Mouse (Mus musculus) regulatory T cell (primary cell): ENCODE results near the gene Enpep.

Experiments
- in situ Hi-C: fragments of 300-600 bp; cut with MboI, MseI; formaldehyde crosslinking; loops from one replicate; pipeline ENCODE4 v1.15.1; 2025; ENCODE audit warnings: high pct_unique_total_duplicates

The Enpep gene

GRCm38 (mm10) chr3:129313221-129313620 lies 19.3 kb downstream of the Enpep start:
- in situ Hi-C loops, result loop anchor here (5.0 to 25.0 kb wide), 3 partner anchors 219 to 1549 kb away; partner anchors contain the start of genes Elovl6 and Sec24b

DNA sequence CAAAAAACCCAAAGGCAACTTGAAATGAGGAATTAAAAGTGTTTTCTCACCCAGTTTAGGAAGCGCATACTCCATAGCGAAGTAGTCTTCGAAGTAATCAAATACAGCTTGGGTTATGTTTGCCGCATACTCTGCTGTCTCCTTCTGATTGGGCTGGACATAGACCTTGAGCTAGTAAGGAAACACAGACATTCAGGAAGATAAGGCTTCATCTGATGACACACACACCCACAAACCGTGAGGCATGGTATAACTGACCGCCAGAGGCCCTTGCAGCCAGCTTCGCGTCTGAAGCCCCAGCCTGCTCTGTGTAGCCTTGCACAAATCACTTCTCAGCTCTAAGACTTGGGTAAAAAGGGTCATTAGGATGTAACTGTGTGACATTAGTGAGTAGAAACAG lies 20.0 kb downstream of the Enpep start:
- in situ Hi-C loops, result loop anchor here (5.0 to 25.0 kb wide), 3 partner anchors 220 to 1550 kb away; partner anchors contain the start of genes Elovl6 and Sec24b

- in situ Hi-C loops, result loop anchor here (5.0 to 25.0 kb wide), 3 partner anchors 220 to 1550 kb away; partner anchors contain the start of genes Elovl6 and Sec24b
These were observed 20.6 kb downstream of the Enpep start for GRCm38 (mm10) chr3:129311951-129312350.

- in situ Hi-C loops, result loop anchor here (5.0 to 25.0 kb wide), 3 partner anchors 222 to 1552 kb away; partner anchors contain the start of genes Elovl6 and Sec24b
These were observed 22.6 kb downstream of the Enpep start for GRCm38 (mm10) chr3:129309926-129310325.

GRCm38 (mm10) chr3:129308876-129309275 lies 23.6 kb downstream of the Enpep start:
- in situ Hi-C loops, result loop anchor here (25.0 kb wide), 2 partner anchors 753 to 1553 kb away; partner anchors contain the start of gene Sec24b

DNA sequence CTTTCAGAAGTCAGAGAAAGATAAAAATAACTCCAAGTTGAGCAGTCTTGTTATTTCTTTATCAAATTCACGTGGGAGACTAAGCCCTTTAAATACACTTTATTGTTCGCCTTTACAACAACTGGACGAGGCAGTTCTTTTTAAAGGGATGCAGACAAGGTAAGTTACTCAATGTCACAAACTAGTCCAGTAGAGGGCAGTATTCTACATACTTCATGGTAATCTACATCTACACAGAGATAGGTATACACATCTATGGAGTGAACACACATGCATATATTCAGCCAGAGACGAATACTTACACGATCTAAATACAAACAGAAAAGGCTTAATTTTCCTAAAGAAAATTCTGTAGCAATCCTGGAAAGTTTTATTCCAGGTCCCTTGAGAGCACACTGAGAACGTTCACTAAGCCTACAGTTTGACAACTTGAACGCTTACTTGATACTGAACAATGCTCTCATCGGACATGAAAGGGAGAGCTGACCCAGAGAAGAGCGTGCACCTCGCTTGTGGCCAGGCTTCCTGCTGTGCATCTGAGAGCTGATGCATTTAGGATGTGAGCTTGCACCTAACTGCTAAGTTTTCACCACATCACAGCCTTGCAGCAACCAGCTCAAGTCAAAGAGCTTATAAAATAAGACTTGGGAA lies 24.3 kb downstream of the Enpep start:
- in situ Hi-C loops, result loop anchor here (25.0 kb wide), 2 partner anchors 754 to 1554 kb away; partner anchors contain the start of gene Sec24b

- in situ Hi-C loops, result loop anchor here (5.0 to 25.0 kb wide), 4 partner anchors 118 to 1558 kb away; partner anchors contain the start of gene Sec24b
These were observed 28.6 kb downstream of the Enpep start for GRCm38 (mm10) chr3:129303941-129304340.

GRCm38 (mm10) chr3:129299874-129300273 lies 32.6 kb downstream of the Enpep start:
- in situ Hi-C loops, result loop anchor here (5.0 to 25.0 kb wide), 4 partner anchors 122 to 1562 kb away; partner anchors contain the start of gene Sec24b

DNA sequence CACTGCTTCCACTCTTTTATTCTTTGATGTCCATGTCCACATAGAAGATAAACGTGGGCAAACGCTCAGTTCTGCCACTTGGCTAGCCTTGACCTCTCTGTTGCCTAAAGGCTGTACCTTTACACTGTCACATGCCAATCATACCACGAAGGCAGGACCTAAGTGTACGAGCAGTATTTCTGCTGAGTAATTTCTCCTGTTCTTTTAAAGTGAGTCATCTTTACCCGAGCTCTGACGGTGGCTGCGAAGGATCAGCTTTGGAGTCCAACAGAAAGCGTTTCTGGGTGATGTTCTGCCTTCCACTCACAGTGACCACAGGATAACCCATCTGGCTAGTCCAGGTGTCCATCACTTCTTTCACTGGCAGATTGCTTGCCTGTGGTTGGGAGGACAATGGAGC lies 33.9 kb downstream of the Enpep start:
- in situ Hi-C loops, result no loop called here

DNA sequence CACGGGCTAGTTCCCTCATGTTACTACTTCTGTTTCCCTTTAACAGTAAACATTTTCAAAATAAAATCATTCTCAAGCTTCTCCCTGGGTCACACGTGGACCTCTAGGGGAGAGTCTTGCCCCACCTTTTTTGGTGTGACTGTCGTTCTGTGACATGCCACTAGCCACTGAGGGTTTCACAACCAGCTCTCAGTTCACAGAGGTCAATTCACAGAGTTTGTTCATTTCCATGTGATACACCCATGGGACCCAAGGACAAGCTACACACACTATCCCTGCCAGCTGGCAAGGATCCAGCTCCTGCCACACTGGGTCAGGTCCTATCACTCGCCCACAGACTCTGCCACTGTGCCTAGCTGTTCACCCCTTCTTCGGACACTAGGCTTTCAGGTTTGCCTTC lies 35.5 kb downstream of the Enpep start:
- in situ Hi-C loops, result no loop called here

DNA sequence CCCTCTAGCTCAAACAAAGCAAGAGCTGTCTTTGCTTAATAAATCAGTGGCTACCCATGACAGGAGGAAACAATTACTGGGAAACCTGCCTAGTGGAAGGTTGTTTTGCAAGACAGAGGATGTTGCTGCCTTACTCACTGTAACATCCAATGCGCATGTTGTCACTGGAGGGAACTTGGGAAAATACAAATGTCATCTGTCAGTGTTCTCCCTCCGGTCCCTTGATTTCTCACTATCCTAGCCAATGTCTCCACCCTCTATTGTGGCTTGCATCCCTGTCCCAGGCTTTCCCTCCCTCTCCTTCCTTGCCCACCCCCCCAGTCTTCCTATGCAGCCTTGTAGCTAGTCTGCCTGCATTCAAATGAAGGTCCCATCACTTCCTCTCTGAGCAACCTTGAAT lies 36.6 kb downstream of the Enpep start:
- in situ Hi-C loops, result no loop called here

- in situ Hi-C loops, result no loop called here
These were observed 43.0 kb downstream of the Enpep start for GRCm38 (mm10) chr3:129289536-129289935.

DNA sequence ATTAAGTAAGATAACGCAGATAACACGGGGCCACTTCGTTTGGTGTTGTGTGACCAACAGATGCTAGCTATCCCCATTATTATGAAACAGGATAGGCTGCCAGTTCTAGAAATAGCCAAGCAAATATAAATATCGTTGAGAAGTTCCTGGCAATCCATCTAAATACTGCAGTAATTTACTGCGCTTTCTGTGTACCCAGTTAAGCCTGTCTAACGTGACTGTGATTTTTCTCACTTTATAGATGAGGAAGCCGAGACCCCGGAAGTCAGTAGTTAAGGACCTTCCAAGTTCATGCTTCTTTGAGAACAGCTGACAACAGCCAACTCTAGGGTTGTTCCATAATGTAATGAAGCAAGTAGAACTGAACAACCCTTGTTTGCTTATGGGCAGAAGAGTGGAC lies 45.4 kb downstream of the Enpep start:
- in situ Hi-C loops, result no loop called here

DNA sequence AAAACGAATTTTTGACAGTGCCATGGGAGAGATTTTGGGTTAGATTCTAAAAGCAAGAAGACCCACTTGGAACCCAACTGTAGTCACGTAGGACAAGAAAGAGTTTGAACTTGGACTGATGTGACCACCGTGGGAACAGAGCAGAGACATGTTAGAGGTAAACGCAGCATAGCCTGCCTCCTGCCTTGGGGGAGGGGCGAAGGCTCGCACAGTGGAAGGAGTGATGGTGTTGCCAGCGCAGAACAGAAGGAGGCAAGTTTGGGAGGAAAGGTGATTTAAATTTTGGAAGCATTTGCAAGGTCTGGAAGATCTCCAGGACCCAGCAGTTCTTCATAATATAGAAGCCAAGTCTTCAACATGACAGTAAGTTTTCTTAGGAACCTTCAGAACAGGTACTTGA lies 46.1 kb downstream of the Enpep start:
- in situ Hi-C loops, result no loop called here

DNA sequence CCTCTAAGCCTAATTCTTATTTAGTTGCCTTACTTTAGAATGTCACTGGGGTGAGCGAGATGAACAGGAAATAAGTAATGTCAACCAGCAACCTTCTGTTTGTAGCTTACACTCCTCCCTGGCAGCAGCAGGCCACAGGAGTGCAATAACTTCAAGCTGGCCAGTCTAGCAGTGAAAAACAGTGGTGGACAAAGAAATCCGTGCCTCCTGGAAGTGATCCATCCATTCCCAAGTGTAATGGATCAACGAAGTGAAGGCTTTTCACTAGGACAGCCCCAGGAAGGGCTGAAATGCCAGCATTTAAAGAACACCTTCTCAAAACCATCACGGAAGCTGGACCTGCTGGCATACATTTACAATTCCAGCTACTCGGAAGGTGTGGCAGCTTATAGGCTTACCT lies 48.2 kb downstream of the Enpep start:
- in situ Hi-C loops, result no loop called here

DNA sequence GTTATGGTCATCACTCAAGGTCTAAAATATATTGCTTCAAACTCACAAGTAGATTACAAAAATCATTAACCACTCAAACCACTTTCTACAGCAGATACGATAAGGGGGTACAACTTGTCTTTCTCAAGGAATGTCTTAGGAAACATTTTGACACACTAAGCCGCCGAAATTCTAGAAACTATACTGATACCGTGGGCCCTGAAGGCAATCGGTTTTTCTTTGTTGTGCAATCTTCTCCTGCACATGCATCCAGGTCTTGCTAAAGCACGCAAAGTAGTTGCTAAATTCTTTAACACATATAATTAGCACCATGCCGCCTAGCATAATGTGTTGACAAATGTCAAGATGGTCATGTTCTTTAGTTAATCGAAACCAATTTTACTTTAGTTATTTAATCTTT lies 53.1 kb downstream of the Enpep start:
- in situ Hi-C loops, result no loop called here

GRCm38 (mm10) chr3:129273156-129273831 lies 59.2 kb downstream of the Enpep start:
- in situ Hi-C loops, result no loop called here

DNA sequence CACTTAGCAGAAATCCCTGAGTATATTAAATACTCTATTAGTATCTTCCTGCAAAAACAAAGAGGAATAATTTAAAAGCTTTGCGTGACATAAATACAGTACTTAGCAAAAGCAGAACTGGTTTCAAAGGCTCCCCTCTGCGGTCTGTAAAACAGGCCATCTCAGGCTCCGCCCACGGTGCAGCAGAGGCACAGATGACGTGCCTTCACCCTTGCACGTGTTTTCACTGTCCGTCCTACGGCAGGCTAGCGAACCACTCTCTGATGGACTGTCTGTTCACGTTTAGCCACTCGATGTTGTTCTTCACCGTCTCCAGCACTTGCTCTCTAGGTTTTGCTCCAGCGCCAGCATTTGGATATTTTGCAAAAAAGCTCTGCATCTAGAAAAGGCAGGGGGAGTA lies 62.5 kb downstream of the Enpep start:
- in situ Hi-C loops, result no loop called here

- in situ Hi-C loops, result no loop called here
These were observed 63.4 kb downstream of the Enpep start for GRCm38 (mm10) chr3:129268886-129269683.

DNA sequence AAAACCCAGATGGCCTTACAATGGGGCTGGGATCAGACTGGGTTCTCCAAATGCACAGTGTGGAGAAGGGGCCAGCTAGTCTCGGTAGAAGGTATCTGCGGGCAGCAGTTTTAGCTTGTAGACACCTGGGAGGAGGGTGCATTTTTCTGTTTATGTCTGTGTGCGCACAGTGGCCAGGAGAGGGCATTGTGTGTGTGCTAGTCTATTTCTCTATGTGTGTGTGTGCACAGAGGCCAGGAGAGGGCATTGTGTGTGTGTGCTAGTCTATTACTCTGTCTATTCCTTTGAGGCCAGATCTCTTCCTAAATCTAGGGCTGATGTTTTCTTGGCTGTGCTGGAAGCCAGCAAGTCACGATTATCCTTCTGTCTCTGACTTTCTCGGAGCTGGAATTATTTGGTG lies 74.0 kb downstream of the Enpep start:
- in situ Hi-C loops, result no loop called here

GRCm38 (mm10) chr3:129256766-129257165 lies 75.8 kb downstream of the Enpep start:
- in situ Hi-C loops, result no loop called here

- in situ Hi-C loops, result no loop called here
These were observed 76.2 kb downstream of the Enpep start for GRCm38 (mm10) chr3:129256283-129256682.
